Mouse (Mus musculus): Measurements from ENCODE around the gene Nek7.

DNA sequence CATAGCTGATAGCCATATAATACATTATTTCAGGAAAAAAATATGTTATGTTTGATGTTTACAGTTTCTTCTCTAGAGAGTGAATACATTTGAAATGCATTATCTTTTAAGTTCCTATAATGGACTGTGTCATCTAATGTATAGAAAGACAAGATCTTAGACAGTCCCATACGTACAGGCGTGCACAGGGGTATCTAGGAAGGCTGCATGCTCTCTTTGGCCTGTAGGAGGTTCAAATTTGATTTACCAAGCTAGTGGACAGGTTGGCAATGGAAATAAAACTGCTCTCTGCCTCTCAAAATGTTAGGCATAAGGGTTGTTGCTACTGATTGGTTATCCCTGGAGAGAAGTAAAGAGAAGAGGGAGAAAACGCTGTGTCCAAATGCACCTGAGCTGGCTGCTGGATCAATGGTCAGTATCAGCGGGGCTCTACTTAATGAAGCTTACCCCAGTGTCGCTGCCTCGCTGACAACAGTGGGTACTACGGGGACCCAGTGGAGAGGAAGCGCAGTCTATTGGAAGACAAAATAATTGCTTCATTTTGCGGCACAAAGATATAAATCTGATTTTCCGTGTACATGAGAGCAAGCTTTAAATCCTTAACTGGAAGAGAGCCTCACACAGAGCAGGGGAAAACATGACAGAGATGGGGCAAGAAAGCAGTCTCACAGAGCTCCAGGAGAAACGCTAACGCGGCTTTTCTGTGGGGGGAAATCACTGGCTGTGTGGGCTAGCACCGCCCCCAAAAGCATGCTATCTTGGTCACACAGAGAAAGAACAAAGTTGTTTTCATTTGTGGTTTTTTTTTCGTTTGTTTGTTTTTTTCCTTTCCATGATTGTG is 171.1 kb downstream of the Nek7 start:
- no peak for TF ChIP-seq POLR2A (IDR thresholded peaks at IDR 0.05; ENCODE audit: low read depth, low read length)
- no peak for TF ChIP-seq CTCF (IDR thresholded peaks at IDR 0.05; ENCODE audit: borderline replicate concordance, insufficient read depth, low read length)
